Mouse (Mus musculus) ES-Bruce4 (cell line): ENCODE results near the gene Tubg2.

Experiments used
- CTCF ChIP-seq: IDR thresholded peaks from one replicate; pipeline ENCODE4 v1.8.1; 2011; ENCODE audit warnings: low read depth, low read length
- EP300 ChIP-seq: IDR thresholded peaks from 2 replicates; pipeline ENCODE4 v1.6.1; 2011; ENCODE audit warnings: low read depth, low read length; ENCODE audit not compliant: insufficient read depth
- POLR2A ChIP-seq: IDR thresholded peaks from one replicate; pipeline ENCODE4 v1.8.1; 2011; ENCODE audit warnings: low read length; ENCODE audit not compliant: insufficient read depth

GRCm38 (mm10) chr11:101178061-101179058, 22.7 kb downstream of the Tubg2 start:
- TF ChIP-seq CTCF (no peak), POLR2A (no peak), EP300 (no peak)
